Mouse (Mus musculus) forebrain, embryonic 11.5 days (tissue): ENCODE data around the gene Tead4. TPM values are rescaled to one million over a fixed set of nuclear protein-coding genes. Genes with fewer than 3 reads are reported as not detected.
"Not testable (repeated sequence)": the region's sequence is repeated elsewhere in the genome, so short reads cannot be mapped to it uniquely, and the experiment has no call there.

Experiments
- ATAC-seq: fragments of 200-750 bp; cut with Nextera tagmentation; replicated peaks from 2 replicates; pipeline ENCODE4 v1.8.0; 2017; ENCODE audit warnings: moderate TSS enrichment; ENCODE audit not compliant: low FRiP score
- DNase-seq: peaks from one replicate; pipeline ENCODE4 v3.0.0-alpha.2; 2017; ENCODE audit warnings: low spot score
- H3K27ac ChIP-seq: fragments of 300-500 bp; sonication (generic); 2 replicates; pipeline ENCODE4 v1.5.1; 2014; ENCODE audit warnings: low read depth, low read length
- H3K27me3 ChIP-seq: fragments of 300-500 bp; sonication (generic); 2 replicates; pipeline ENCODE4 v1.6.1; 2014; ENCODE audit warnings: mild to moderate bottlenecking, low read length, mixed read lengths; ENCODE audit not compliant: control insufficient read depth, insufficient read depth
- H3K36me3 ChIP-seq: fragments of 300-500 bp; sonication (generic); 2 replicates; pipeline ENCODE4 v1.6.1; 2014; ENCODE audit warnings: mild to moderate bottlenecking, low read length, moderate library complexity, mixed read lengths; ENCODE audit not compliant: control insufficient read depth, insufficient read depth
- H3K4me1 ChIP-seq: fragments of 300-500 bp; sonication (generic); replicated peaks from 2 replicates; pipeline ENCODE4 v1.6.1; 2014; ENCODE audit warnings: low read length, mixed read lengths; ENCODE audit not compliant: control insufficient read depth, insufficient read depth
- H3K4me2 ChIP-seq: fragments of 300-500 bp; sonication (generic); 2 replicates; pipeline ENCODE4 v1.6.1; 2014; ENCODE audit warnings: low read depth, mild to moderate bottlenecking, low read length, moderate library complexity, mixed read lengths; ENCODE audit not compliant: severe bottlenecking
- H3K4me3 ChIP-seq: fragments of 300-500 bp; sonication (generic); 2 replicates; pipeline ENCODE4 v1.5.1; 2014; ENCODE audit warnings: low read depth, low read length
- H3K9ac ChIP-seq: fragments of 300-500 bp; sonication (generic); 2 replicates; pipeline ENCODE4 v1.6.1; 2014; ENCODE audit warnings: low read length
- H3K9me3 ChIP-seq: fragments of 300-500 bp; sonication (generic); 2 replicates; pipeline ENCODE4 v1.6.1; 2016; ENCODE audit warnings: low read length, mixed read lengths; ENCODE audit not compliant: control insufficient read depth
- WGBS: fragments of 180-500 bp; shearing (Covaris S2); extraction: QIAGEN DNeasy Blood & Tissue Kit; methylation state at CpG from one replicate; pipeline ENCODE4 v1.1.7; 2014; 5-methylcytosine and 5-hydroxymethylcytosine counted together
- polyA plus RNA-seq: library from polyadenylated mRNA; unstranded; fragments of >200 nt; fragmentation: Nextera tagmentation; extraction: Ambion mirVana; gene quantifications from 2 replicates; pipeline ENCODE4 v1.2.1, GENCODE M21; 2014

Gene Tead4
- polyA plus RNA-seq, 1 experiment from 2014 or later, result 1.1 TPM

GRCm38 (mm10) chr6:128318317-128318716 is 17.7 kb upstream of the Tead4 start:
- Histone ChIP-seq H3K27ac (no peak overlapping the region), H3K36me3 (peaks cover 3% of the 10 kb centered on the region; the same call in 1 of the 2 replicates), H3K4me3 (no peak overlapping the region), H3K9me3 (no peaks in the 10 kb centered on the region), H3K4me2 (no peak overlapping the region), H3K27me3 (no peaks in the 10 kb centered on the region), H3K4me1 (no peaks in the 10 kb centered on the region), H3K9ac (no peak overlapping the region)
- ATAC-seq (0 out of 2 replicates have a peak, but pooled peaks have one; percentile 39), DNase-seq (peak; percentile 65)
- 14% methylated on average over 4 of the region's 4 CpGs for WGBS

- WGBS, result 81% methylated on average over 8 of the region's 8 CpGs
- Histone ChIP-seq H3K27me3 (no peaks in the 10 kb centered on the region), H3K4me2 (no peak overlapping the region), H3K4me3 (no peak overlapping the region), H3K36me3 (no peaks in the 10 kb centered on the region), H3K9me3 (no peaks in the 10 kb centered on the region), H3K4me1 (no peaks in the 10 kb centered on the region), H3K27ac (no peak overlapping the region), H3K9ac (no peak overlapping the region)
- DNase-seq (peak; percentile 42), ATAC-seq (no peak)
Observed at GRCm38 (mm10) chr6:128315597-128315996, 15.0 kb upstream of the Tead4 start.

GRCm38 (mm10) chr6:128314796-128315195 is 14.2 kb upstream of the Tead4 start:
- DNase-seq (peak; percentile 43), ATAC-seq (no peak)
- H3K4me3 ChIP-seq, result no peak overlapping the region
- H3K27ac ChIP-seq, result no peak overlapping the region
- no peak overlapping the region for H3K4me2 ChIP-seq
- no peaks in the 10 kb centered on the region for H3K4me1 ChIP-seq
- no peaks in the 10 kb centered on the region for H3K9me3 ChIP-seq
- no peak overlapping the region for H3K9ac ChIP-seq
- H3K27me3 ChIP-seq, result no peaks in the 10 kb centered on the region
- WGBS, result 91% methylated on average over 6 of the region's 6 CpGs
- H3K36me3 ChIP-seq, result no peaks in the 10 kb centered on the region

- no peak overlapping the region for H3K4me2 ChIP-seq
Observed at GRCm38 (mm10) chr6:128308311-128308710, 7.7 kb upstream of the Tead4 start.

GRCm38 (mm10) chr6:128304801-128305200 is 4.2 kb upstream of the Tead4 start:
- H3K9me3 ChIP-seq, result peaks cover 5% of the 10 kb centered on the region; the same call in 1 of the 2 replicates
- 79% methylated on average over 4 of the region's 4 CpGs for WGBS

More at GRCm38 (mm10) chr6:128308311-128308710, 7.7 kb upstream of the Tead4 start:
- DNase-seq (peak; percentile 90), ATAC-seq (peak; percentile 49)
- H3K36me3 ChIP-seq, result no peaks in the 10 kb centered on the region
- H3K9me3 ChIP-seq, result no peaks in the 10 kb centered on the region
- no peak overlapping the region for H3K27ac ChIP-seq
- H3K4me1 ChIP-seq, result no peaks in the 10 kb centered on the region
- no peak overlapping the region for H3K4me3 ChIP-seq
- H3K27me3 ChIP-seq, result no peaks in the 10 kb centered on the region
- 29% methylated on average over 4 of the region's 4 CpGs for WGBS
- no peak overlapping the region for H3K9ac ChIP-seq

GRCm38 (mm10) chr6:128302640-128303039 is 2.0 kb upstream of the Tead4 start:
- not testable (repeated sequence) for H3K9ac ChIP-seq

More at GRCm38 (mm10) chr6:128304801-128305200, 4.2 kb upstream of the Tead4 start:
- H3K4me2 ChIP-seq, result no peak overlapping the region
- DNase-seq (no peak), ATAC-seq (no peak)
- peaks cover 17% of the 10 kb centered on the region for H3K27me3 ChIP-seq
- no peak overlapping the region for H3K27ac ChIP-seq
- no peak overlapping the region for H3K9ac ChIP-seq
- H3K4me3 ChIP-seq, result no peak overlapping the region
- 0 out of 2 replicates have a peak, but pooled peaks cover 1% of the 10 kb centered on the region for H3K4me1 ChIP-seq
- no peaks in the 10 kb centered on the region for H3K36me3 ChIP-seq

GRCm38 (mm10) chr6:128301891-128302290 is 1.3 kb upstream of the Tead4 start:
- Histone ChIP-seq H3K4me3 (no peak overlapping the region), H3K9me3 (peaks cover 5% of the 10 kb centered on the region; the same call in 1 of the 2 replicates), H3K27me3 (peaks cover 34% of the 10 kb centered on the region), H3K4me1 (0 out of 2 replicates have a peak, but pooled peaks cover 5% of the 10 kb centered on the region), H3K4me2 (no peak overlapping the region), H3K9ac (no peak overlapping the region), H3K27ac (no peak overlapping the region), H3K36me3 (no peaks in the 10 kb centered on the region)
- 81% methylated on average over 3 of the region's 3 CpGs for WGBS
- ATAC-seq, result no peak
- no peak for DNase-seq

More at GRCm38 (mm10) chr6:128302640-128303039, 2.0 kb upstream of the Tead4 start:
- H3K4me2 ChIP-seq, H3K36me3 ChIP-seq, H3K9me3 ChIP-seq, DNase-seq, H3K27ac ChIP-seq, H3K4me1 ChIP-seq, ATAC-seq, H3K4me3 ChIP-seq: not testable (repeated sequence)
- WGBS, result 78% methylated on average over 3 of the region's 3 CpGs
- peaks cover 34% of the 10 kb centered on the region for H3K27me3 ChIP-seq

- ATAC-seq, result no peak
Observed at GRCm38 (mm10) chr6:128301458-128301857, 835 bp upstream of the Tead4 start.

More at GRCm38 (mm10) chr6:128301458-128301857, 835 bp upstream of the Tead4 start:
- Histone ChIP-seq H3K9ac (no peak overlapping the region), H3K4me2 (no peak overlapping the region), H3K4me3 (no peak overlapping the region), H3K27me3 (peaks cover 34% of the 10 kb centered on the region), H3K4me1 (0 out of 2 replicates have a peak, but pooled peaks cover 5% of the 10 kb centered on the region), H3K27ac (no peak overlapping the region), H3K36me3 (no peaks in the 10 kb centered on the region), H3K9me3 (peaks cover 5% of the 10 kb centered on the region; the same call in 1 of the 2 replicates)
- no peak for DNase-seq
- 50% methylated on average over 11 of the region's 11 CpGs for WGBS
